8 mouse cellular contexts compared by ENCODE assay signal in the genomic region with DNA sequence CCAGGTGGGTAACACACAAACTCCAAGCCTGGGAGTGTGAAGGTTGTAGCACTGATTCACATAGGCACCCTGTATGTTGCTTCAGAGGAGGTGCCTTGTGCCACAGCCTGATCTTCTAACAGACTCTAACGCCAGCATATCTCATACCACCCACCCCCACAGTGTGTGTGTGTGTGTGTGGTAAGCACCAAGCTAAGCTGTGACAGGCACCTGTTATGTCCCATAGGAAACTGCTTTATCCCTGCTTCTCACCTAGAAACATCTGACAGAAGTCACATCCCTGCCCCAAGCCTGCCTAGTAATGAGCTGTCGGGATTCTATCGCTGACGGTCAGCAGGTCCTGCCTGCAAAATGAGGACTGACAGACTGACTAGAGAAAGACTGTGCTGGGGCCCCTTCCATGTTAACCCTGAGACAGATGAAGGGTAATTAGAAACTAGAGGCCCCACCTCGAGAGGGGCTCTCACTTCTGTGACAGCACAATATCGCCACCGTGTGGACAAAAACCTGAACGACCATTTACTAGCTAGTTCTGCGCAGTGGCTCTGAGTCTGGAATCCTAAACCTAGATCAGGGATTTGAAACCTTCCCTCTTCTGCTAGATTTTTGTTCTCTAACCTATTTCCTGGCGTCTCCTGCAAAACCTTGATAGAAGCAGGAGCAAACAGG. TPM values are rescaled to one million over a fixed set of nuclear protein-coding genes. Genes with fewer than 3 reads are reported as not detected.
A peak's percentile ranks its signal among the peaks of the same experiment; 100 is the strongest.
DNase-seq lines count a peak whose midpoint lies in the region; ATAC-seq and TF ChIP-seq lines count a peak whose summit lies in the region.
"Had no signal": no experiment of that assay in that cellular context is flagged by ENCODE, and none has a peak within 500 bp of the region (broad histone marks: within the 10 kb centered on the region; RNA-seq: fewer than 3 reads in every experiment).

No protein-coding gene starts in this region.

- peak; percentile 64 for ATAC-seq in forebrain, embryonic 16.5 days
- peak; percentile 29 for ATAC-seq in hindbrain, embryonic 14.5 days (ENCODE audit: low FRiP score)
- peak; percentile 74 for ATAC-seq in megakaryocyte progenitor cell, adult 5-6 weeks (replicated peaks; ENCODE audit: poor library complexity)

- H3K27me3 ChIP-seq in forebrain, embryonic 16.5 days (replicated peaks; ENCODE audit: control insufficient read depth, insufficient read depth, low read length) = no peaks in the 10 kb centered on the region
- no peaks in the 10 kb centered on the region; the same call in 1 of the 2 replicates for H3K27me3 ChIP-seq in hindbrain, embryonic 14.5 days (ENCODE audit: control insufficient read depth, insufficient read depth, low read length)
- no peaks in the 10 kb centered on the region for H3K27me3 ChIP-seq in small intestine, adult 2 months (ENCODE audit: control insufficient read depth, insufficient read depth, low read length)

- H3K36me3 ChIP-seq in forebrain, embryonic 16.5 days (ENCODE audit: control insufficient read depth, insufficient read depth) = no peaks in the 10 kb centered on the region
- H3K36me3 ChIP-seq in hindbrain, embryonic 14.5 days (replicated peaks; ENCODE audit: control insufficient read depth, insufficient read depth) = no peaks in the 10 kb centered on the region
- H3K36me3 ChIP-seq in small intestine, adult 2 months (ENCODE audit: control insufficient read depth, insufficient read depth, low read length) = peaks cover 32% of the 10 kb centered on the region
- H3K36me3 ChIP-seq: liver, embryonic 15.5 days had no signal

- H3K9ac ChIP-seq in forebrain, embryonic 16.5 days (replicated peaks; ENCODE audit: low read depth, low read length) = no peak overlapping the region
- no peak overlapping the region for H3K9ac ChIP-seq in hindbrain, embryonic 14.5 days
- H3K9ac ChIP-seq: liver, embryonic 15.5 days had no signal

- H3K4me2 ChIP-seq in forebrain, embryonic 16.5 days (ENCODE audit: low read length) = no peak overlapping the region
- no peak overlapping the region for H3K4me2 ChIP-seq in hindbrain, embryonic 14.5 days (replicated peaks)
- H3K4me2 ChIP-seq: liver, embryonic 15.5 days had no signal

- no peak overlapping the region for H3K27ac ChIP-seq in forebrain, embryonic 16.5 days (ENCODE audit: low read length)
- no peak overlapping the region for H3K27ac ChIP-seq in hindbrain, embryonic 14.5 days
- H3K27ac ChIP-seq in small intestine, adult 2 months (ENCODE audit: insufficient read depth, low read depth, low read length) = no peak overlapping the region
- H3K27ac ChIP-seq: liver, embryonic 15.5 days had no signal

- TF ChIP-seq POLR2A in small intestine, adult 2 months (IDR thresholded peaks at IDR 0.05; ENCODE audit: low read depth, low read length) = no peak

- H3K4me1 ChIP-seq in forebrain, embryonic 16.5 days (replicated peaks; ENCODE audit: control insufficient read depth, insufficient read depth, low read length) = peaks cover 11% of the 10 kb centered on the region
- 0 out of 2 replicates have a peak, but pooled peaks cover 4% of the 10 kb centered on the region for H3K4me1 ChIP-seq in hindbrain, embryonic 14.5 days (replicated peaks; ENCODE audit: control insufficient read depth, insufficient read depth, low read length)
- H3K4me1 ChIP-seq in small intestine, adult 2 months (ENCODE audit: control insufficient read depth, insufficient read depth, insufficient read length, low read length) = no peaks in the 10 kb centered on the region
- H3K4me1 ChIP-seq: liver, embryonic 15.5 days had no signal

- peak; percentile 45 for DNase-seq in MN1 (ENCODE audit: low spot score)
- peak; percentile 40 for DNase-seq in c-Kit-negative CD71-positive TER-119-positive erythroid progenitor cells, embryonic 14.5 days (ENCODE audit: low read depth, low spot score)
- peak; percentile 90 for DNase-seq in hindbrain, embryonic 14.5 days (ENCODE audit: low spot score)
- peak; percentile 82 to 87 for DNase-seq in layer of hippocampus, postnatal 10 days (ENCODE audit: low spot score in 2 of 2)

- TF ChIP-seq CTCF in small intestine, adult 2 months (IDR thresholded peaks at IDR 0.05; ENCODE audit: extremely low read depth, insufficient read length, insufficient replicate concordance, low read depth, low read length) = peak; percentile 84; the same call in 1 of the 2 replicates

- WGBS in forebrain, embryonic 16.5 days = 14% methylated on average over 10 of the region's 10 CpGs
- 14% methylated on average over 10 of the region's 10 CpGs for WGBS in hindbrain, embryonic 14.5 days
- WGBS in small intestine, adult 2 months = 32% methylated on average over 10 of the region's 10 CpGs

- H3K4me3 ChIP-seq in forebrain, embryonic 16.5 days (replicated peaks; ENCODE audit: low read length) = no peak overlapping the region
- no peak overlapping the region for H3K4me3 ChIP-seq in hindbrain, embryonic 14.5 days (replicated peaks; ENCODE audit: low read length)
- H3K4me3 ChIP-seq in small intestine, adult 2 months (ENCODE audit: low read depth, low read length) = no peak overlapping the region
- H3K4me3 ChIP-seq: liver, embryonic 15.5 days had no signal

- no peaks in the 10 kb centered on the region for H3K9me3 ChIP-seq in forebrain, embryonic 16.5 days (ENCODE audit: control insufficient read depth, low read length)
- H3K9me3 ChIP-seq in hindbrain, embryonic 14.5 days (ENCODE audit: control insufficient read depth, low read length) = no peaks in the 10 kb centered on the region
- H3K9me3 ChIP-seq: liver, embryonic 15.5 days had no signal

RNA-seq across cellular contexts. Expression of gene St14, which starts 45.4 kb away (rescaled TPM):
- polyA plus RNA-seq in forebrain, embryonic 16.5 days (2015; fragmentation: Nextera tagmentation; extraction: Ambion mirVana) = 0.63 and 0.73 TPM in 2 replicates
- 0.37 and 0.43 TPM in 2 replicates for polyA plus RNA-seq in hindbrain, embryonic 14.5 days (2014; fragmentation: Nextera tagmentation; extraction: Ambion mirVana)
- total RNA-seq in layer of hippocampus, postnatal 10 days (2021) = under 1 TPM; 0.74 to 0.82 TPM
- total RNA-seq in megakaryocyte progenitor cell, adult 5-6 weeks (2015) = 3.0 and 3.2 TPM in 2 replicates
- 8.0 and 15.9 TPM in 2 replicates for total RNA-seq in megakaryocyte progenitor cell, adult 5-6 weeks (2017)
- polyA plus RNA-seq in small intestine, adult 2 months (2012; rRNA removed) = 132 and 279 TPM in 2 replicates

RNA-seq across cellular contexts. Expression of gene Zbtb44, which starts 55.8 kb away (rescaled TPM):
- 4.3 and 5.3 TPM in 2 replicates for polyA plus RNA-seq in forebrain, embryonic 16.5 days (2015; fragmentation: Nextera tagmentation; extraction: Ambion mirVana)
- polyA plus RNA-seq in hindbrain, embryonic 14.5 days (2014; fragmentation: Nextera tagmentation; extraction: Ambion mirVana) = 3.4 and 4.4 TPM in 2 replicates
- total RNA-seq in layer of hippocampus, postnatal 10 days (2021) = 10 to 100 TPM; 34.6 to 35.7 TPM
- total RNA-seq in megakaryocyte progenitor cell, adult 5-6 weeks (2015) = 52.5 and 57.9 TPM in 2 replicates
- total RNA-seq in megakaryocyte progenitor cell, adult 5-6 weeks (2017) = 27.0 and 27.4 TPM in 2 replicates
- polyA plus RNA-seq in small intestine, adult 2 months (2012; rRNA removed) = 2.8 and 5.3 TPM in 2 replicates

Comparison
In these comparisons a context has a peak if more than half of its experiments do, and no peak if none do; other contexts are left out.
1. DNase-seq: peak in every context shown above with its lines; median percentile 90 in hindbrain, embryonic 14.5 days; 84 in layer of hippocampus, postnatal 10 days; 45 in MN1; 40 in c-Kit-negative CD71-positive TER-119-positive erythroid progenitor cells, embryonic 14.5 days.
2. RNA of gene St14, which starts 45.4 kb away (polyA plus RNA-seq): 132 to 279 TPM in small intestine, adult 2 months; 0.63 to 0.73 TPM in forebrain, embryonic 16.5 days and 0.37 to 0.43 TPM in hindbrain, embryonic 14.5 days; every median in the first group is over 10 times any median in the second.
3. Peak in every context shown above with its lines, with median percentiles within 50 percentile points of each other: ATAC-seq.